Mouse (Mus musculus) spleen, adult 2 months (tissue): Measurements from ENCODE around the gene Tex28. TPM values are rescaled to one million over a fixed set of nuclear protein-coding genes. Genes with fewer than 3 reads are reported as not detected.
A peak's percentile ranks its signal among the peaks of the same experiment; 100 is the strongest.
"Not testable (repeated sequence)": the region's sequence is repeated elsewhere in the genome, so short reads cannot be mapped to it uniquely, and the experiment has no call there.

Source experiments
- DNase-seq, 2 experiments: peaks; one replicate each; pipeline versions ENCODE4 v3.0.0 to v3.0.0-alpha.2; 2012 to 2021; ENCODE audit warnings: low spot score in 2 of 2, low read depth in 1 of 2
- H3K27ac ChIP-seq: fragments of 200-500 bp; 2 replicates; pipeline ENCODE4 v1.5.1; 2012; ENCODE audit warnings: low read length, inconsistent platforms; ENCODE audit not compliant: insufficient read depth
- H3K27me3 ChIP-seq: fragments of 200-500 bp; 2 replicates; pipeline ENCODE4 v1.6.1; 2012; ENCODE audit warnings: mild to moderate bottlenecking, moderate library complexity, low read length, inconsistent platforms; ENCODE audit not compliant: control insufficient read depth, insufficient read depth
- H3K36me3 ChIP-seq: fragments of 200-500 bp; 2 replicates; pipeline ENCODE4 v1.6.1; 2012; ENCODE audit warnings: mild to moderate bottlenecking, low read length, inconsistent platforms; ENCODE audit not compliant: control insufficient read depth, insufficient read depth
- H3K4me1 ChIP-seq: fragments of 200-500 bp; 2 replicates; pipeline ENCODE4 v1.6.1; 2011; ENCODE audit warnings: inconsistent platforms; ENCODE audit not compliant: control insufficient read depth, insufficient read depth, insufficient read length
- H3K4me3 ChIP-seq: fragments of 200-500 bp; 2 replicates; pipeline ENCODE4 v1.5.1; 2011; ENCODE audit warnings: mild to moderate bottlenecking, inconsistent platforms; ENCODE audit not compliant: insufficient read depth, insufficient read length; ENCODE audit errors: extremely low read depth
- CTCF ChIP-seq: fragments of 200-500 bp; IDR thresholded peaks from 2 replicates; pipeline ENCODE4 v1.5.1; 2011; ENCODE audit warnings: mild to moderate bottlenecking, inconsistent platforms; ENCODE audit not compliant: insufficient read depth, insufficient read length, insufficient replicate concordance; ENCODE audit errors: extremely low read depth
- POLR2A ChIP-seq: fragments of 200-500 bp; IDR thresholded peaks from 2 replicates; pipeline ENCODE4 v1.6.1; 2011; ENCODE audit warnings: low read depth, low read length, inconsistent platforms
- WGBS: fragments of 180-500 bp; shearing (Covaris S2); methylation state at CpG from one replicate; pipeline ENCODE4 v1.1.7; 2018; 5-methylcytosine and 5-hydroxymethylcytosine counted together
- polyA plus RNA-seq: library from polyadenylated mRNA; depleted of rRNA; stranded (reverse); fragments of >200 nt; gene quantifications from 2 replicates; pipeline ENCODE4 v1.2.3, GENCODE M21; 2012; rRNA removed

Tex28 gene
- polyA plus RNA-seq, result not detected in 2 replicates

- TF ChIP-seq POLR2A (no peak), CTCF (no peak)
- no peaks in the 10 kb centered on the region for H3K27me3 ChIP-seq
- H3K36me3 ChIP-seq, result no peaks in the 10 kb centered on the region
- H3K27ac ChIP-seq, result no peak within 1 kb of the TSS
- 95% methylated on average over 1 of the region's 1 CpGs for WGBS
- H3K4me1 ChIP-seq, result no peaks in the 10 kb centered on the region
- DNase-seq, result no peak
- no peak within 1 kb of the TSS for H3K4me3 ChIP-seq
Measured at GRCm38 (mm10) chrX:74167738-74168137, at the start of gene Tex28. Gene Tex28 (minus strand): TSS chrX:74167838.

DNA sequence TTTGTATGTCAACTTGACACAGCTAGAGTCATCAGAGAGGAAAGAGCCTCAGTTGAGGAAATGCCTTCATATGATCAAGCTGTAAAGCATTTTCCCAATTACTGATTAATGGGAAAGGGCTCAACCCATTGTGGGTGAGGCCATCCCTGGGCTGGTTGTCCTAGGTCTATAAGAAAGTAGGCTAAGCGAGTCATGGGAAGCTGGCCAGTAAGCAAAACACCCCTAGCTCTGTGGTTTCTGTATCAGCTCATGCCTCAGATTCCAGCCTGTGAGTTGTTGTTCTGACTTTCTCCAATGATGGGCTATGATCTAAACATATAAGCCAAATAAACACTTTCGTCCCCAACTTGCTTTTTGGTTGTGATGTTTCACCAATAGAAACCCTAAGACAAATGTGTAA lies 35.9 kb upstream of the Tex28 start:
- 79% methylated on average over 2 of the region's 2 CpGs for WGBS

GRCm38 (mm10) chrX:74176959-74177358 lies 9.3 kb upstream of the Tex28 start, which contains the start of gene Tktl1:
Gene Tktl1 (plus strand): TSS chrX:74177259.
- Histone ChIP-seq H3K4me3 (no peak within 1 kb of the TSS), H3K4me1 (no peaks in the 10 kb centered on the region), H3K36me3 (no peaks in the 10 kb centered on the region), H3K27ac (no peak within 1 kb of the TSS), H3K27me3 (no peaks in the 10 kb centered on the region)
- no peak for DNase-seq
- WGBS, result 89% methylated on average over 17 of the region's 17 CpGs
- TF ChIP-seq CTCF (no peak), POLR2A (no peak)

More for the DNA sequence above, 35.9 kb upstream of the Tex28 start:
- Histone ChIP-seq H3K27ac (no peak overlapping the region), H3K27me3 (no peaks in the 10 kb centered on the region), H3K4me3 (no peak overlapping the region), H3K36me3 (no peaks in the 10 kb centered on the region), H3K4me1 (no peaks in the 10 kb centered on the region)
- DNase-seq, result no peak
- TF ChIP-seq POLR2A (no peak), CTCF (no peak)

- H3K4me3 ChIP-seq, H3K36me3 ChIP-seq, DNase-seq, H3K27me3 ChIP-seq, H3K27ac ChIP-seq, H3K4me1 ChIP-seq: not testable (repeated sequence)
- WGBS, result 16% methylated on average over 1 of the region's 1 CpGs
Measured at GRCm38 (mm10) chrX:74135263-74135662, 32.4 kb downstream of the Tex28 start, which contains the start of gene Mecp2. Gene Mecp2 (minus strand): TSS chrX:74135363.

GRCm38 (mm10) chrX:74127164-74127563 lies 40.5 kb downstream of the Tex28 start, which contains the start of gene Opn1mw:
Gene Opn1mw (plus strand): TSS chrX:74127464.
- no peak within 1 kb of the TSS for H3K27ac ChIP-seq
- H3K4me3 ChIP-seq, result no peak within 1 kb of the TSS
- no peaks in the 10 kb centered on the region for H3K27me3 ChIP-seq
- DNase-seq, result no peak
- H3K36me3 ChIP-seq, result no peaks in the 10 kb centered on the region
- no peaks in the 10 kb centered on the region for H3K4me1 ChIP-seq
- TF ChIP-seq POLR2A (no peak), CTCF (no peak)

DNA sequence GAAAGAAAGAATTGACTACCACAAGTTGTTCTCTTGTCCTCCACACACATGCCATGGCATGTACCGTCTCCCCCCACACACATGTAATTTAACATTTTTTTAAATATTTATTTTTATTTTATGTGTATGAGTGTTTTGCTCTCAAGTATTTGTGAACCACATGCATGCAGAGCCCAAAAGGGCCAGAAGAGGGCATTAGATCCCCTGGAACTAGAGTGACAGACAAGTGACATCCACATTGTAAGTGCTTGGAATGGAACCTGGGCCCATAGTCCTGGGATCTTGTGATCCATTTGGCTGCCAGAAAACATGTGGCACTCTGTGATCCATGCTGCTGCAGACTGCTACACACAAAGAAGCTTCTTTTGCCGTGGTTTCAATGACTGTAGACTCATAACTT lies 42.7 kb downstream of the Tex28 start:
- Histone ChIP-seq H3K27ac (no peak overlapping the region), H3K4me3 (no peak overlapping the region), H3K27me3 (no peaks in the 10 kb centered on the region), H3K4me1 (no peaks in the 10 kb centered on the region), H3K36me3 (no peaks in the 10 kb centered on the region)
- WGBS, result 68% methylated on average over 2 of the region's 2 CpGs
- DNase-seq, result peak in 1 of 2 experiments; percentile 45
- no peak for TF ChIP-seq CTCF
- no peak for TF ChIP-seq POLR2A

DNA sequence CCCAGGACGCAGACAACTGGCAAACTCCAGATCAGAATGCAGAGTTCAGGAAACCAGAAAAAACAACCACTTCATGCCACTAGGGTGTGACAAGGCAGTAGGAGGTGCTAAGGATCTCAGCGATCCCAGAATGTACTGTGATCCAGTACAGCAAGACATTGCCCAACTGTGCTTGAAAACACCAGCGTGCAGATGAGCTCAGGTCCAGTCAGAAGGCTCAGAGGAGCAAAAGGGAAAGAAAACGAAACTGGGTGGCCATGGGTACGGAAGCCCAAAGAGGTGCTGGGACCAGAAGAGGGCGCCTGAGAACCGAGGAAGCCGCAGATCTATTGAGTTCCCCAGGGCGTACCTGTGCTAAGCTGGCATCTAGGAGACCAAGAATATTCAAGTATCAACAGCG lies 52.1 kb downstream of the Tex28 start:
- H3K27ac ChIP-seq, result peak overlapping the region; percentile 64
- 17% methylated on average over 10 of the region's 10 CpGs for WGBS
- H3K4me3 ChIP-seq, result peak overlapping the region; percentile 59; the same call in 1 of the 2 replicates
- DNase-seq, result peak; percentile 49 to 70
- H3K27me3 ChIP-seq, result no peaks in the 10 kb centered on the region
- TF ChIP-seq CTCF (peak; percentile 47; the same call in 1 of the 2 replicates), POLR2A (no peak)
- no peaks in the 10 kb centered on the region for H3K4me1 ChIP-seq
- no peaks in the 10 kb centered on the region for H3K36me3 ChIP-seq

DNA sequence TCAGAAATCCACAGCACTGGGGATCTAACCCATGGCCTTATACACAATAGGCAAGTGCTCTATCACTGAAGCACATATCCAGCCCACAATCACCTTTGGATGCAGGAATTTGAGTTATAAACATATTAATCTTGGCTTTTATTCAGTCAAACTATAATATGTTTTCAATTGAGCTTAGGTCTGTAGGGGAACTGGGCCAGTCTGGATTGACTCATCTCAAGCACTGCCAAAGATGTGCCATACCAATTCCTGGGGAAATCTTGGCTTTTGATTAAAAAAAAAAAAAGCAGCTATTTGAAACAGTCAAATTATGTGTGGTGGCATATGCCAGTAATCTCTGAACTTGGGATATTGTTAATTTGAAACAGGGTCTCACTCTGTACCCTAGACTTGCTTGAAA lies 53.6 kb downstream of the Tex28 start:
- Histone ChIP-seq H3K4me1 (no peaks in the 10 kb centered on the region), H3K36me3 (no peaks in the 10 kb centered on the region), H3K4me3 (no peak overlapping the region), H3K27ac (no peak overlapping the region), H3K27me3 (no peaks in the 10 kb centered on the region)
- TF ChIP-seq CTCF (no peak), POLR2A (no peak)
- no peak for DNase-seq
